Mouse (Mus musculus): ENCODE measurements around the gene Iqcm.
"Not testable (repeated sequence)": the region's sequence is repeated elsewhere in the genome, so short reads cannot be mapped to it uniquely, and the experiment has no call there.

Gene Iqcm

DNA sequence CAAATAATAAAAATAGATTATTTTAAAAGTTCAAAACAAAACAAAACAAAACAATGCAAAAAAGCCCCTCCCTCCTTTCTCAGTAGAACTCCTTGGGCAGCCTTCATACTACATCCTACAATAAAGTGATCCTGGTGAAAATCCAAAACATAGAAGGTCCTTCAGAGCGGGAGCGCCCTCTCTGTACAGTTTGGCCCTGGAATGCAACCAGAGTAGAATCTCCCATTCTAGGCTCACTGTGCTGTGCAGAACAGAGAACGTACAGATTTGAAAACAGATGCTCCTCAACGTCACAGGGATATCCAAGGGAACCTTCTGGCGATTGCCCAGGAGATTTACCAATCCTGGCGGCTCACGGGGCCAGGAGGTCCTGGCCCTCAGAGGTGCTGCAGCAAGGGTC, at the start of gene Iqcm:
Gene Iqcm (plus strand): TSS at position 301 of the 400 bp plus-strand sequence.
- DNase-seq (ENCODE audit: low spot score): no peak

DNA sequence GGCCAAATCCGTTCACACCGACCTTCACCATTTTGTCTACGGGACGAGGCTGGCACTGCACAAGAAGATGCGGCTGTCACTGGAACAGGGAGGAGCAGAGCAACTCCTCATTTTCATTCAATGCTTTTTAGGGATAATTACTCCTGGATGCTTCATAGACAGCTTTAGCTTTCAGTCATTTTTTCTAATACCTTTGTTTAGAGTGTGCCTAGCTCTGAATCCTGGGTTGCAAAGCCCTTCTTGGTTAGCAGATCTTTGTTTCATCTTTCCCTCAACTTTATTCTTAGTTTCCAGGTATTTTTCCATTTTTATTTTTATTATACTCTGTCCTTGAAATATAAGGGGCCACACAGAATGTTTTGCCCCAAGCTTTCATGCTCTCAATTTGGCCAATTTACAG, 42.0 kb upstream of the Iqcm start, which contains the start of gene Gm10358:
Gene Gm10358 (minus strand): TSS at position 101 of the 400 bp plus-strand sequence.
- DNase-seq (ENCODE audit: low spot score): no peak

DNA sequence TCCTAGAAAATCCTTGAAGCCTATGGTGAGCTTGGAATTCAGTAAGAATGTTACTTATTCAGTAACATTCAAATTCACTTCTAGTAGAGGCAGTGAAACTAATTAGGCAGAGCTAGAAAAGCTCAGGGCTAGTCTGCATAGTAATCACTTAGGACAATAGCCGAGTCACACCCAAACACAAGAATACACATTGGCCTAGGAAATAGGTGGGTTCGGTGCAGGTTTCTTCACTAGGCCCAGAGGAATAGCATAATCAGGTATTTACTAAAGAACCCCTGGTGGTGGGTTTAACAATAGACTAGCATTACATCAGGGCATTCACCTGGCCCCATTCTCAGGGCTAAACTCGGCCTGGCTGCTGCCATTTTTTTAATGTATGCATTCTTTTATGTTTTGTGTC, 32.8 kb upstream of the Iqcm start:
- not testable (repeated sequence) for DNase-seq (ENCODE audit: low spot score)

DNA sequence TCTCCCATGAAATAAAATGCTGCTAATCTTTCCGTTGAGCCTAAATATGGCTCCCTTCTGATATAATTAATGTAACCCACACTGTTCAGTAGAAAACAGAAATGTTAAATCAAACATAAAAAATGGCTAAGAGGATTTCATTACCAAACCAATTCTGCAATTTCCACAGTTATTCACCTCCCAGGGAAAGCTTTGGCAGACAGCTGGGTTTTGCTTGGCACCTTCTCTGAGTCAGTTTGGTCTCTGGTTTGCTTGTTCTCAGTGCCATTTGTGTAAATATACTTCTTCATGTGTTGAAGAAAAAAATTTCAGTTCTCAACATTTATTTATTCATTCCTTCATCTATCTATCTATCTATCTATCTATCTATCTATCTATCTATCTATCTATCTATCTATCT, 28.3 kb downstream of the Iqcm start:
- no peak for DNase-seq (ENCODE audit: low spot score)

DNA sequence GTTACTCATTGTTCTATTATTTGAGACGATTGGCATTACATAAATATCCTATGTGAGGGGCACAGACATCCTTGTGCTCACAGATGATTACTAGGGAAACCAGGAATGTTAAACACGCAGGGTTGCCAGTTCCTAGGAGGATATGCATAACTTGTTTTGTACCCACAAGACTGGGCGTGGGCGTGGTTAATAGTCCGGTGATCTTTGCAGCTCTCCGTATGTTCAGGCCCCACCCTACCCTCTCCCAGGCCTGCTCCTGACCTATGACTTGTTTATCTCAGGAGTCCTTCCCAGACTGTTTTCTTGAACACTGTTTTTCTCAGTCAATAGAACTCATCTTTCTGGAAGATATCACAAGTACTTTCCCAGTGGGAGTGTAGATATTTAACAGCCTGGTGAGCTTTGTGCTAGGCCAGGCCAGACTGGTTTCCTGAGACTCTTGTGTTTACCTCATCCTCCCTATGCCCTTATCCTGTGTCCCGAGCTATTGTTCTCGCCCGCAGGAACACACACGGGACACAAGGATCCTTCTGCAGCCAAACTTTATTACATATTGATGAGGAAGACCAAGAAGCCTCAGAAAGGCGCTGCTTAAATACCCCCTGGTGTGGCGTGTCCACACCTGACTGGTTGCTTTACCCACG, 40.7 kb downstream of the Iqcm start:
- DNase-seq (ENCODE audit: low spot score): no peak

DNA sequence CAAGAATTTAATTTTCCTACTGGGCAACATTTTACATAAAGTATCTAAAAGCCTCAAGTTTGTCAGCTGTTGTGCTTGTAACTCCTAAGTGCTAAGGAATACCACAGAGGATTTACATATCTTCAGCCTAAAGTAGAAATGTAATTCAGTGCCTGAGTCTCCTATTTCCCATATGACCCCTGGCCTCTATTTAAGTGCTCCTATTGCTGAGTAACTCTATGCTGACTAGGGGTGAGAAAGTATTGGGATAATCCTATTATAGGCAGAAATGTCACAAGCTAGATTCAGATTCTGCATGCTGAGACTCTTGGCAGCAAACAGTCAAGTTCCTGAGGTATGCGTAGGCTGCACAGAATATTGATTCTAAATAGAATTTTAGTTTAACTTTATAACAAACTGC, 60.8 kb downstream of the Iqcm start:
- DNase-seq (ENCODE audit: low spot score): no peak

DNA sequence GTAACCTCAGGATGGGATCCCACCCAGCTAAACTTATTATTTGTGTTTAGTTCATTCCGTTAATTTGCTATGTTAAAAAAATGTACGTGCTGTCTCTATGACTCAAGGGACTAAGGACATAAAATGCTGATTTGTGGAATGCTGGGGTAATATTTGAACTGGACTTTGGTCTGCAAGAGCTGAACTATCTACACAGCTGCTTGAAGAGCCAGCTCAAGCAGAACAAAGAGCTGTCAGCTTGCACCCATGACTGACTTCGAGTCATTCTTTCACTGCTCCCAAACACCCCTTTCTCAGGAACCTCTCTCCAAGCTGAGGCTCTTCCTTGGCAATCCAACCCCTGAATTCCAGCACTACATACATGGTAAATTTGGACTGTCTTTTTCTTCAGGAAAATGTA, 65.3 kb downstream of the Iqcm start:
- DNase-seq (ENCODE audit: low spot score): no peak

DNA sequence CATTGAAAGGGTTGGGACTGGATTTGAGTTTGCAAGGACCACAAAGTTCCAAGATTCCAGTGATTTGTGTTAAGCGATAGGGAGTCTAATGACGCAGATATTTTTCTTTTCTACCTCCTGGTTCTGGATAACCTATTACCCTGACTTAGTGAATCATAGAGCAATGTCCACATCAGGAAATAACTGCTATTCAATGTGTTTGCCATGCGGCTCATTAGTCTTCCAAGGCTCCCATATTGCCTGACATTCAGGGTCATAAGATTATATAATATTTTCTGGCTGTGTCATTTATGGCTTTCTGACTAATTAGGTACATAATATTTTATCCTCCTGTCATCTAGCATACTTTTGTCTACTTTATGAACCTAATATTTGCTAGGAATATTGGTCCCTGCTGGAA, 100.8 kb downstream of the Iqcm start:
- DNase-seq (ENCODE audit: low spot score): no peak

DNA sequence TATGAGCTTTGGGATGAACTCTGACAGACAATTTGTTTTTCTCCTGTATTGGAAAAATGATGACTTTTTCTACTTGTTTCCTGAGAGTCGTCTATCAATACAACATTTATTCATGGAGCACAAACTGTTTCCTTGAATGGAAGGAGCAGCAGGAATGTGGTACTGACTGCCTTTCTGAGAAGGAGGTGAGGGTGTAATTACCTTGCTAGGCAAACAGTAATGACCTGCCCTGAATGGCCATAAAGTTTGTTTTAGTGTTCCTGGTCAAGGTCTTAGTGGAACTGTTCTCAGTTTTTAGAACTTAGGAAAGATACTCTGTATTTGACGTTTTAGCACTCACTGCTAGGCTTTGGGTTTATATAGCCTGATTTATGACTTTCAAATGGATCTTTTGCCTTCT, 147.8 kb downstream of the Iqcm start:
- DNase-seq (ENCODE audit: low spot score): no peak

DNA sequence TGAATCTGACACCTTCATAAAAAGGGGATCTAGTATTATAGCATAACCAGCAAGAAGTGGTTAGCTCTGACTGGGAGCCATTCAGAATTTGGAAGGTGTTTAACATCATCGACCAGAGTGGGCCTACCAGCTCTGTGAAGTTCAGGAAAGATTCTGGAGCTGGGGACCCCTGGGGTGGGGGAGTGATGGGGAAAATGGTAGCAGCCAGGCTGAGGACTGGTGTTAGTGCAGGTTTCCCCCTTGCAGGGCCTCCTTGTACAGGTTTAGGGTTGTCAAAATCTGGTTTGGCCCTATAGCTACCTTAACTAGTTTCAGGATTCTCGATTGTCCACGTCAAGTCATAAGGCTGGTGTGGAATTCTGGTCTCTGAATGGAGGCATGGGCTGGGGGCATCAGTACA, 194.5 kb downstream of the Iqcm start:
- no peak for DNase-seq (ENCODE audit: low spot score)

DNA sequence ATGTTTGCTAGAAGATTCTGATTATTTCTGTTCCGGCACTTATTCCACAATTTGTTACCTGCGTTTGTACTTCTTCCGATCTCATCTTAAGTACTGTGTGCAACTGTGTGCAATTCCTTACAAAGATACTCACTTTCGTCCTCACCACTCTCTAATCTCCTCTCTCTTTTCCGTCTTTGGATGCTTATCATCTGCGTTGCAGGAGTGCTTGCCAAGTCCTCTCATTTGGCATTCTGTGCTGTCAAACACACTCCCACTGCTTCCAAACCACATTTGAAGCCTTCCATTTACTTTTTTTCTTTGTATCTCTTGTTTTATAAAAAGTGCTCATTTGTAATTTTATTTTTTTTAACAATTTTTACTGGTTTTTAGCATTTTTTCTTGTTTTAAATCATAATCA, 210.8 kb downstream of the Iqcm start:
- no peak for DNase-seq (ENCODE audit: low spot score)

DNA sequence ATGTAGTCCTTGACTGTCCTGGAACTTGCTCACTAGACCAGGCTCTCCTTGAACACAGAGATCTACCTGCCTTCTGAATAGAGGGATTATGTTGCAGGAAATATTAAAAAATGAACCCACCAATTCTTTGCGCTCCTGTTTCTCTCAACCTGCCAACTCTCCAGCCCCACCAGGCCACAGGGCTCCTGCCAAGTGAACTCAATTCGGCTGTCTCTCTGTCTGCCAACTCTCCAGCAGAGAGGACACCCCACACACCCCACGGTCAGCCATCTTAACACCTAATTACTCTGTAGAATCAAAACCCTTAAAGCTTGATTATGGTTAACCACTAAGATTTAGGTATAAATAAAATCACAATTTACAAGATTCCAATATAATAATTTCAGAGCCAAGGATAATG, 298.1 kb downstream of the Iqcm start:
- no peak for DNase-seq (ENCODE audit: low spot score)

DNA sequence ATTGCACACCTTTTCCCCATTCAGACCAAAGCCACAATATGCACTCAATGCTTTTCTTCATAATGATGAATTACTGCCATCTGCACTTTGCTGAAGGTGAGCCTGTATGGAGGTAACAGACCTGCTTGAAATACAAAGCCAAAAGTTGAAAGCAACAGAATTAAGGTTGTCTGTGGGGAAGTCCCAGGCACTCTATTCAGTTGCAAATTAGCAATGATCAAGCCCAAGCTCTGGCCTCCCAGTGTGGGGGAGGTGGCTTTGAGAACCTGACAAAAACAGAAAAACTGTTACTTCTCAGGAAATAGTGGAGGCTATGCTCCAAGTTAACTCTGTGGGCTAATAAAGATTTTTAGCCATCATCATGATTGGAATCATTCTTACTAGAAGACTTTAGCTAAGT, 307.1 kb downstream of the Iqcm start:
- no peak for DNase-seq (ENCODE audit: low spot score)

DNA sequence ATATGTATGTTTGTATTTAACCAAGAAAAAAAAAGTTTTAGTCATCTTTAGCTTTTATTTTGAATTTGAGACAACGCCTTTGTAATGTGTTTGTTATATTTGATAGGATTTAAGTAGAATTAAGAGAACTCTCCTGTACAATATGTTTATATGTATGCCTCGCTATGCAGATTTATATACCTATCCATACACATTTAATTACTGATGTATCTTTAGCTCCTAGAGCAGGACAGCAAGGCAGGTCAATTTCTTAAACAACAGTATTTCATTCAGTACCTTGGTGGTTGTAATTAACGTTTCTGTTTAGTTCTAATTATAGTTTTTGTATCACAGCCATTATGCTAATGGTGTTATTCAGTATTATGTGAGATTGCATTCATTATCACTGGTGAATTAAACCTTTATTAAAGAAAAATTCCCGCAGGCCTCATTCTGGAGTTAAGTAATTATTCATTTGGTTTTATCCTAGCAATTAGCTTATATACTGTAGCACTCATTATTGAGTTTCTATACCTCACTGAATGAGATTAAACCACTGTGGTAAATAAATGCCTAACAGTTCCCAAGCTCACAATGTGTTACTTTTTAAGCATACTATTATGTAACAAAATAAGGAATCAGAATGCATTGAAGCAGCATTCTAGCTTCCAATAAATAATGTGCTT, 380.1 kb downstream of the Iqcm start:
- no peak for DNase-seq (ENCODE audit: low spot score)

DNA sequence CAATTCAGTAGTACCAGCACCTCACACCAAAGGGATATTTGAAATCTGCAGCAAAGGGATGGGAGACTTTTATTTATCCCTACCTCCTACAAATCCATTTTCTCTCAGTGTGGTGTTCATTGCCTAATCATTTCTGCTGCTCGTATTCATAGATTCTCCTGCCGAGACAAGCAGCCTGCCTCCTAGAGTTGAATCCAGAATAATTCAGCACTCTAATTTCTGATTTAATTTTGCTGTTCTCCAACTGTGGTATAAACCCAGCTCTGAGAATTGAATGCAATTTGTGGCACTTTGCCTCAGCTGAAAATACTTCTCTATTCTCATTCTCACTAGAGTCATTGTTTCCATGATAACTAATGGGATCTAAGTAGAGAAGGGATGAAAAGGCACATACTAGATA, 386.8 kb downstream of the Iqcm start:
- no peak for DNase-seq (ENCODE audit: low spot score)

DNA sequence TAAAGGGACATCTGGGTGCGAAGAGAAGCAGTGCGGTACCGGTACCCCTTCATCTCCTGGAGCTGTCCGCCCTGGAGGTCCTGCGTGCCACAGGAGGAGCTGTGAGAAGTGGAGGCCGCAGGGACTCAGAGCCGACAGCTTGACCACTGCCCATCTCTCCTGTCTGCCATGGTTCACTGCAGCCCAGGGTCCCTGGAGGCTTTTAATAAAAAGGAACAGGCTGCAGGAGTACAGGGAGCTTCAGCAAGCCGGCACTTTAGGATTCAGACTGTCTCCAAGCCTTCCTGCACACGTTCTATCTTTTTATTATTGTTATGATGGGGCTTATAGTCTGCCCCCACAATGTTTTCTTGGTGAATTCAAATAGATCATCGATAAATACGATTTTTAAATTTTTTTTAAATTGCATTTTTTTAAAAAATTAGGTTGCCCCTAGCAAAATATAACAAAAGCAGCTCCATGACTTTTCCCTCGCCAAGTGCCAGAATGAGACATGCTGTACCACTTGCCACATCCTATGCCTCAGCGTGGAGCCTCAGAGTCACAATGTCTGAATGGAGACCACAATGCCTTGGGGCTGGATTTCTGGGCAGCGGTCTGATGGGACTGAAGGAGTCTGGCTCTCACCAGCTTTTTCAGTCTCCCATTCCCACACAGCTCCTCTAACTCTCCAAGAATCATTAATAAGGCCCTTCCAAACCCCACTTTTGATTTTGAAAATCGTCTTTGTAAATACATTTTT, 469.3 kb downstream of the Iqcm start:
- no peak for DNase-seq (ENCODE audit: low spot score)

DNA sequence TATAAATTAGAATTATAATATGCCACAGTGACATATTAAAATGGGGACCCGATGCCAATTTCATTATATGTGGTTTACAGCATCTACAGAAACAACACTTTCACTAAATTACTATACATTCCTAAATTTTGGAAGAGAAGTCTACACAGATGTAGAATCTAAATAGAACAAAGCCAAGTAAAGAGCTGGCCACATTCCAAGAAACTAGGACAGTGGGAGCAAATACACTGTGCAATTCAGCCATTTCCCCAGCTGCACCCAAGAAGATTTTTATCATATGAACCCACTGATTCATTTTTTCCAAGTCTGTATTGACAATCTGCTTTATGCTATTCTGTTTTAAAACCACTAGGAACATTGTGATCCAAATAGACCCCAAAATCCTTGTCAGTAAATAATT, 500.7 kb downstream of the Iqcm start:
- DNase-seq (ENCODE audit: low spot score): no peak

DNA sequence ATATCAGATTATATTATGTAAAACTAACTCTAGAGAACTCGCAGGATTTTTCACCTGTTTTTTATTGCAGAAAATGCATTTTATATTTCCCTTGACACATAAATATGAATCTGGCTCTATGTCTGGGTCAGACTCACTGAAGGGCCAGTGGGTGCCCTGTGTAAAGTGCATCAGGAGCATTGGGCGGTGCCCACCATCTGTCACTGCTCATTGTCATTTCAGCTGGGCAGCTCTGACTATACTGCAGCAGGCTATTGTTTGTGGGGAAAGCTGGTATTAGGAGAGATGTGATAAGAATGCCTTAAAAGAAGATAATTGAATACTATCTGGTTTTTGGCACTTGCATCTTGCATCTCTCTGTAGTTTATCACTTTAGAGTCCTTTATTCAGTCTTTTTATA, 507.5 kb downstream of the Iqcm start:
- no peak for DNase-seq (ENCODE audit: low spot score)

DNA sequence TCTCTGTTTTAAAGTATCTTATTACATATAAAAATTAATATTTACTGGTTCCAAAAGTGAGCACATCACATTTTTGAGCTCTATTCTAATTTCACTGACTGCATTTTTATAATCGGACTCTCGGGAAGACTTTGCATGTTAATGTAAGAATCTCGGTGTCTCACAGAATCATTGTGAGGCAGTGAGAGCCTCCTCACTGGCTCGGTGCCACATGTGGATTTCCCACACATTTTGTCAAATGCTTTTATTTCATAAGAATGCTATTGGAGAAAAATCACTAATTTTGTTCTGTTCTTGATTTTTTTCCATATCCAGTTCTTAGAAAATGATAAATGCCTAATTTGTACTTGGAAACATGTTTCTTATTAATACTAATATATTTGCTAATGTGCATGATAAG, 570.0 kb downstream of the Iqcm start:
- DNase-seq (ENCODE audit: low spot score): no peak

Data from T-cell, adult 2 months (primary cell).